Mouse (Mus musculus): ENCODE measurements around the gene Grik2.
"Not testable (repeated sequence)": the region's sequence is repeated elsewhere in the genome, so short reads cannot be mapped to it uniquely, and the experiment has no call there.

Gene Grik2

GRCm38 (mm10) chr10:49319880-49320279 is 468.7 kb downstream of the Grik2 start:
- no peak for DNase-seq

GRCm38 (mm10) chr10:49256247-49256939 is 532.2 kb downstream of the Grik2 start:
- DNase-seq, result no peak

GRCm38 (mm10) chr10:49237356-49237755 is 551.2 kb downstream of the Grik2 start:
- not testable (repeated sequence) for DNase-seq

- not testable (repeated sequence) for DNase-seq
Observed at GRCm38 (mm10) chr10:49236844-49237243, 551.7 kb downstream of the Grik2 start.

- DNase-seq, result no peak
Observed at GRCm38 (mm10) chr10:49220096-49220495, 568.5 kb downstream of the Grik2 start.

GRCm38 (mm10) chr10:49219631-49220030 is 568.9 kb downstream of the Grik2 start:
- DNase-seq, result no peak

GRCm38 (mm10) chr10:49191773-49192371 is 596.7 kb downstream of the Grik2 start:
- no peak for DNase-seq

- no peak for DNase-seq
Observed at GRCm38 (mm10) chr10:49191291-49191690, 597.3 kb downstream of the Grik2 start.

GRCm38 (mm10) chr10:49154134-49154533 is 634.4 kb downstream of the Grik2 start:
- DNase-seq, result no peak

- not testable (repeated sequence) for DNase-seq
Observed at GRCm38 (mm10) chr10:49151496-49151895, 637.1 kb downstream of the Grik2 start.

- DNase-seq, result no peak
Observed at GRCm38 (mm10) chr10:49149714-49150113, 638.9 kb downstream of the Grik2 start.

GRCm38 (mm10) chr10:49142658-49143057 is 645.9 kb downstream of the Grik2 start:
- no peak for DNase-seq

- no peak for DNase-seq
Observed at GRCm38 (mm10) chr10:49136816-49137215, 651.8 kb downstream of the Grik2 start.

GRCm38 (mm10) chr10:49131311-49131710 is 657.3 kb downstream of the Grik2 start:
- no peak for DNase-seq

GRCm38 (mm10) chr10:49050339-49050738 is 738.2 kb downstream of the Grik2 start:
- no peak for DNase-seq

GRCm38 (mm10) chr10:49049391-49049790 is 739.2 kb downstream of the Grik2 start:
- DNase-seq, result no peak

Data from kidney, postnatal 4 days (tissue).